Mouse (Mus musculus) heart, postnatal 0 days (tissue): ENCODE data around the gene Olfr1228.

Experiments
- CTCF ChIP-seq: IDR thresholded peaks from 2 replicates; pipeline ENCODE4 v1.5.1; 2016; ENCODE audit warnings: antibody characterized with exemption, control low read depth, low read depth
- EP300 ChIP-seq: IDR thresholded peaks from 2 replicates; pipeline ENCODE4 v1.6.1; 2016; ENCODE audit warnings: antibody characterized with exemption, low read depth

DNA sequence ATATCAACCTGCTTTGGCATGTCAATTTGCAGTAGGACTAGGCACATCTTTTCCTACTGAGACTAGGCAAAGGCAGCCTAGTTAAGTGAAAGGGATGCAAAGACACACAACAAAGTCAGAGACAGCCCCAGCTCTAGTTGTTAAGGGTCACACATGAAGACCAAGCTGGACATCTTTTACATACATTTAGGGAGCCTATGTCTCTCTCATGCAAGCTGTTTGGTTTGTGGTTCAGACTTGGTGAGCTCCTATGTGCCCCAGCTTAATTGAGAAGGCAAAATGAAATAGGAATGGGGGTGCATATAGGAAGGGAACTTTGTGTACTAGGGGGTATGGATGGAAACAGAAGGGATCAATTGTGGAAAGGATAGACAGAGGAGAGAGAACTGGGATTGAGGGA is at the start of gene Olfr1228:
- no peak for TF ChIP-seq EP300
- no peak for TF ChIP-seq CTCF
